Mouse (Mus musculus) skeletal muscle tissue, postnatal 0 days (tissue): ENCODE results near the gene Clba1. TPM values are rescaled to one million over a fixed set of nuclear protein-coding genes. Genes with fewer than 3 reads are reported as not detected.

ENCODE experiments used
- polyA plus RNA-seq: library from polyadenylated mRNA; unstranded; fragments of >200 nt; fragmentation: Nextera tagmentation; extraction: Ambion mirVana; gene quantifications from 2 replicates; pipeline ENCODE4 v1.2.1, GENCODE M21; 2015

Clba1 gene
- 0.79 and 1.7 TPM in 2 replicates for polyA plus RNA-seq

GRCm38 (mm10) chr12:112808587-112809364 lies at the start of gene Clba1:
Gene Clba1, plus strand, starts transcription at chr12:112808937.

GRCm38 (mm10) chr12:112760154-112760926 lies 48.4 kb upstream of the Clba1 start, which contains the start of gene Pld4:
Gene Pld4, plus strand, starts transcription at chr12:112760655.

GRCm38 (mm10) chr12:112801864-112802846 lies 6.6 kb upstream of the Clba1 start, which contains the start of gene Ahnak2:
Gene Ahnak2, minus strand, starts transcription at chr12:112802657.

GRCm38 (mm10) chr12:112829244-112829864 lies 20.6 kb downstream of the Clba1 start, which contains the start of gene Cdca4:
Gene Cdca4, minus strand, starts transcription at chr12:112829423.

Other genes starting within 250 kb of the Clba1 start
- 3.1 and 3.5 TPM in 2 replicates for gene Inf2, start 220.2 kb upstream of the Clba1 start, polyA plus RNA-seq
- gene Adssl1, start 188.9 kb upstream of the Clba1 start, polyA plus RNA-seq, result 273 and 281 TPM in 2 replicates
- gene Siva1, start 164.3 kb upstream of the Clba1 start, polyA plus RNA-seq, result 70.6 and 72.1 TPM in 2 replicates
- gene Akt1, start 134.1 kb upstream of the Clba1 start, polyA plus RNA-seq, result 80.8 and 86.8 TPM in 2 replicates
- gene Zbtb42, start 130.1 kb upstream of the Clba1 start, polyA plus RNA-seq, result 3.2 and 3.6 TPM in 2 replicates
- gene Cep170b, start 88.5 kb upstream of the Clba1 start, polyA plus RNA-seq, result 2.1 and 2.3 TPM in 2 replicates
- gene Pld4, start 48.3 kb upstream of the Clba1 start, polyA plus RNA-seq, result 14.3 and 15.0 TPM in 2 replicates
- gene Ahnak2, start 6.3 kb upstream of the Clba1 start, polyA plus RNA-seq, result 3.0 and 4.7 TPM in 2 replicates
- 18.6 and 22.2 TPM in 2 replicates for gene Cdca4, start 20.5 kb downstream of the Clba1 start, polyA plus RNA-seq
- gene Gpr132, start 59.3 kb downstream of the Clba1 start, polyA plus RNA-seq, result 0.09 and 0.13 TPM in 2 replicates
- 9.8 and 12.6 TPM in 2 replicates for gene Jag2, start 120.8 kb downstream of the Clba1 start, polyA plus RNA-seq
- gene Nudt14, start 133.2 kb downstream of the Clba1 start, polyA plus RNA-seq, result 53.9 and 60.7 TPM in 2 replicates
- gene Btbd6, start 167.5 kb downstream of the Clba1 start, polyA plus RNA-seq, result 17.0 and 18.0 TPM in 2 replicates
- gene Brf1, start 191.8 kb downstream of the Clba1 start, polyA plus RNA-seq, result 33.7 and 39.6 TPM in 2 replicates
- 14.8 and 16.7 TPM in 2 replicates for gene Pacs2, start 205.6 kb downstream of the Clba1 start, polyA plus RNA-seq